Mouse (Mus musculus) layer of hippocampus, postnatal 10 days (tissue): ENCODE data around the gene Gtdc1. TPM values are rescaled to one million over a fixed set of nuclear protein-coding genes. Genes with fewer than 3 reads are reported as not detected.
A peak's percentile ranks its signal among the peaks of the same experiment; 100 is the strongest.

Source experiments
- DNase-seq, 2 experiments: peaks; one replicate each; pipeline ENCODE4 v3.0.0; 2021; ENCODE audit warnings: low spot score in 2 of 2
- total RNA-seq, 2 experiments: library from RNA; stranded (reverse); gene quantifications; 2 replicates each; pipeline ENCODE4 v1.2.3; 2021

The Gtdc1 gene
- total RNA-seq, 2 experiments from 2014 or later: 66.2 to 78.7 TPM

- no peak for DNase-seq
Measured at GRCm38 (mm10) chr2:44594276-44594675, 333.2 kb downstream of the Gtdc1 start.

- DNase-seq: no peak
Measured at GRCm38 (mm10) chr2:44590881-44591280, 336.6 kb downstream of the Gtdc1 start.

GRCm38 (mm10) chr2:44584061-44584460 lies 343.4 kb downstream of the Gtdc1 start:
- no peak for DNase-seq

GRCm38 (mm10) chr2:44583491-44583890 lies 344.0 kb downstream of the Gtdc1 start:
- no peak for DNase-seq

GRCm38 (mm10) chr2:44571810-44572209 lies 355.6 kb downstream of the Gtdc1 start:
- no peak for DNase-seq

- peak in 1 of 2 experiments; percentile 28 for DNase-seq
Measured at GRCm38 (mm10) chr2:44571156-44571555, 356.3 kb downstream of the Gtdc1 start.

GRCm38 (mm10) chr2:44569140-44569952 lies 358.1 kb downstream of the Gtdc1 start:
- DNase-seq: no peak

- DNase-seq: peak in 1 of 2 experiments; percentile 12
Measured at GRCm38 (mm10) chr2:44564776-44565692, 362.4 kb downstream of the Gtdc1 start.

GRCm38 (mm10) chr2:44561789-44562188 lies 365.7 kb downstream of the Gtdc1 start:
- no peak for DNase-seq

GRCm38 (mm10) chr2:44559242-44559944 lies 368.1 kb downstream of the Gtdc1 start:
- no peak for DNase-seq

- no peak for DNase-seq
Measured at GRCm38 (mm10) chr2:44557669-44558281, 369.7 kb downstream of the Gtdc1 start.

- peak; percentile 59 to 62 for DNase-seq
Measured at GRCm38 (mm10) chr2:44556861-44557592, 370.4 kb downstream of the Gtdc1 start.

- DNase-seq: no peak
Measured at GRCm38 (mm10) chr2:44554716-44555115, 372.7 kb downstream of the Gtdc1 start.

GRCm38 (mm10) chr2:44549311-44549710 lies 378.1 kb downstream of the Gtdc1 start:
- DNase-seq: no peak

GRCm38 (mm10) chr2:44542775-44543174 lies 384.7 kb downstream of the Gtdc1 start:
- DNase-seq: no peak

- no peak for DNase-seq
Measured at GRCm38 (mm10) chr2:44541726-44542125, 385.7 kb downstream of the Gtdc1 start.

GRCm38 (mm10) chr2:44540881-44541280 lies 386.6 kb downstream of the Gtdc1 start:
- DNase-seq: no peak

- DNase-seq: no peak
Measured at GRCm38 (mm10) chr2:44539121-44539634, 388.3 kb downstream of the Gtdc1 start.

GRCm38 (mm10) chr2:44538135-44538534 lies 389.3 kb downstream of the Gtdc1 start:
- DNase-seq: no peak

- DNase-seq: peak; percentile 50 to 60
Measured at GRCm38 (mm10) chr2:44535760-44536159, 391.7 kb downstream of the Gtdc1 start.
